Mouse (Mus musculus) hindbrain, embryonic 10.5 days (tissue): Measurements from ENCODE around the gene Zfp985. TPM values are rescaled to one million over a fixed set of nuclear protein-coding genes. Genes with fewer than 3 reads are reported as not detected.
"Not testable (repeated sequence)": the region's sequence is repeated elsewhere in the genome, so short reads cannot be mapped to it uniquely, and the experiment has no call there.

Experiments used
- DNase-seq: peaks from one replicate; pipeline ENCODE4 v3.0.0-alpha.2; 2017; ENCODE audit warnings: low spot score
- H3K27ac ChIP-seq: fragments of 300-500 bp; sonication (generic); 2 replicates; pipeline ENCODE4 v1.5.1; 2016; ENCODE audit warnings: mild to moderate bottlenecking, moderate library complexity
- H3K27me3 ChIP-seq: fragments of 300-500 bp; sonication (generic); 2 replicates; pipeline ENCODE4 v1.6.1; 2016; ENCODE audit warnings: mild to moderate bottlenecking; ENCODE audit not compliant: poor library complexity, insufficient read depth, severe bottlenecking
- H3K36me3 ChIP-seq: fragments of 300-500 bp; sonication (generic); 2 replicates; pipeline ENCODE4 v1.6.1; 2016; ENCODE audit warnings: mild to moderate bottlenecking, moderate library complexity
- H3K4me1 ChIP-seq: fragments of 300-500 bp; sonication (generic); replicated peaks from 2 replicates; pipeline ENCODE4 v1.6.1; 2016; ENCODE audit warnings: mild to moderate bottlenecking
- H3K4me3 ChIP-seq: fragments of 300-500 bp; sonication (generic); 2 replicates; pipeline ENCODE4 v1.5.1; 2016; ENCODE audit warnings: mild to moderate bottlenecking, moderate library complexity
- H3K9me3 ChIP-seq: fragments of 300-500 bp; sonication (generic); 2 replicates; pipeline ENCODE4 v1.6.1; 2016; ENCODE audit warnings: mild to moderate bottlenecking, moderate library complexity
- WGBS: fragments of 180-500 bp; shearing (Covaris S2); methylation state at CpG from one replicate; pipeline ENCODE4 v1.1.7; 2016; 5-methylcytosine and 5-hydroxymethylcytosine counted together
- polyA plus RNA-seq: library from polyadenylated mRNA; unstranded; fragments of >200 nt; fragmentation: Nextera tagmentation; extraction: Ambion mirVana; gene quantifications from 2 replicates; pipeline ENCODE4 v1.2.1, GENCODE M21; 2016

Gene Zfp985
- polyA plus RNA-seq, 1 experiment from 2014 or later: 0.05 TPM

DNA sequence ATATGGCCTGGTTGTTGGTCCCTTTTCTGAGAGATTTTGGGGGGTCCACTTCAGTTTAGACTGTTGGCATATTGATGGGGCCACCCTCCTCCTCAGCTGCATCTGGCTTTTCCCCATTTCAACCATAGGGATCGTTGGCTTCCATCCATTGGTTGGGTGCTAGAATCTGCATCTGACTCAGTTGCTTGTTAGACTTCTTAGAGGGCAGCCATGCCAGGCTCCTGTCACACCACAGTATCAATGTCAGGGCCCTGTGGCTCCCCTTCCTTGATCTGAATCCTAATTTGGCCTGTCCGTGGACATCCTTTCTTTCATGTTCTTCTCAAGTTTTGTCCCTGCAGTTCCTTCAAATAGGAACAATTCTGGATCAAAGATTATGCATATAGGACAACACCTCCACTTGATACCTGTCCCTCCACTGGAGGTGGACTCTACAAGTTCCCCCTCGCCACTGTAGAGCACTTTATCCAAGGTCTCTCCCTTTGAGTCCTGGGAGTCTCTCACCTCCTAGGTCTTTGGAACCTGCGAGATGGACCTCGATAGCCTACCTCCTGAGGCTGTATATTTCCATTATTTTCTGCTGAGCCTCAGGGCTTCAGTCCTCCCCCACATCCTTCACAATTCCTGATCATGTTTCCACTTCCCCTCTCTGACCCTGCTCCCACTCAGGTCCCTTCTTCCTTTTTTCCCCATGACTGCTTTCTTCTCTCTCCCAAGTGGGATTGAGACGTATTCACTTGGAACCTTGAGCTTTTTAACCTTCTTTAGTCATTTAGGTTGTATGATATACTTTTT, 12.5 kb downstream of the Zfp985 start:
- WGBS: 73% methylated on average over 6 of the region's 6 CpGs
- DNase-seq: no peak
- H3K9me3 ChIP-seq: peaks cover 29% of the 10 kb centered on the region
- H3K36me3 ChIP-seq: no peaks in the 10 kb centered on the region
- no peaks in the 10 kb centered on the region for H3K4me1 ChIP-seq
- no peak overlapping the region for H3K4me3 ChIP-seq
- no peak overlapping the region for H3K27ac ChIP-seq
- H3K27me3 ChIP-seq: no peaks in the 10 kb centered on the region

DNA sequence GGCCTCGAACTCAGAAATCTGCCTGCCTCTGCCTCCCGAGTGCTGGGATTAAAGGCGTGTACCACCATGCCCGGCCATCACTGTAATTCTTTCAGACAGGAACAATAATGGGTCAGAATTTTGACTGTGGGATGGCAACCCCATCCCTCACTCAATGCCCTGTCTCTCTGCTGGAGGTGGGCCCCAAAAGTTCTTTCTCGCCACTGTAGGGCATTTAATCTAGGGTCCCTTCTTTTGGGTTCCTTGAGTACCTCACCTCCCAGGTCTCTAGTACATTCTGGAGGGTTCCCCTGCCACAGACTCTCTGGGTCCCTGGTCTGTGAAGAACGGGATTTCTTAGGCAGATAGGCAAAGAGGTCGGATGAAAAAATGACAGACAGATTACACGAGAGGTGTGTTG, 18.1 kb downstream of the Zfp985 start:
- WGBS: 90% methylated on average over 8 of the region's 8 CpGs
- not testable (repeated sequence) for H3K4me3 ChIP-seq, H3K27me3 ChIP-seq, DNase-seq, H3K27ac ChIP-seq, H3K4me1 ChIP-seq, H3K36me3 ChIP-seq
- H3K9me3 ChIP-seq: peaks cover 26% of the 10 kb centered on the region

DNA sequence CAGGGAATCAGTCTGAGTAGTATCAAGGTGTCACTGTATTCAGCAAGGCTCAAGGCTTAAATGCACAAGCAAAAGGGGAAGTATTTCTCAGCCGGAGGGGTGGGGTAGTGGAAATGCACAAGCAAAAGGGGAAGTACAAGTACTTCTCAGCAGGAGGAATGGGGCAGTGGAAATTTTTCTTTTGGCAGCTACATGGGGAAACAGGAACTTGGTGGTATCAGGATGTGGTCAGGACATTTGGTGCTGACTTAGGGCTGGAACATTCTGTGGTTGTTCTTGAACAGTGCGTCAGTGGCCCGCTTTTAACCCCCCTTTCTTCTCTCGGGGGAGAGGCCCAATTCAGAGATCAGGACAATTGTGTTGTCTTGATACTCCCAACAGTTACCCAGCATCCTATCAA, 26.3 kb downstream of the Zfp985 start:
- H3K36me3 ChIP-seq, H3K27ac ChIP-seq, H3K4me1 ChIP-seq, H3K27me3 ChIP-seq, DNase-seq, H3K4me3 ChIP-seq: not testable (repeated sequence)
- 89% methylated on average over 4 of the region's 4 CpGs for WGBS
- H3K9me3 ChIP-seq: peaks cover 28% of the 10 kb centered on the region

DNA sequence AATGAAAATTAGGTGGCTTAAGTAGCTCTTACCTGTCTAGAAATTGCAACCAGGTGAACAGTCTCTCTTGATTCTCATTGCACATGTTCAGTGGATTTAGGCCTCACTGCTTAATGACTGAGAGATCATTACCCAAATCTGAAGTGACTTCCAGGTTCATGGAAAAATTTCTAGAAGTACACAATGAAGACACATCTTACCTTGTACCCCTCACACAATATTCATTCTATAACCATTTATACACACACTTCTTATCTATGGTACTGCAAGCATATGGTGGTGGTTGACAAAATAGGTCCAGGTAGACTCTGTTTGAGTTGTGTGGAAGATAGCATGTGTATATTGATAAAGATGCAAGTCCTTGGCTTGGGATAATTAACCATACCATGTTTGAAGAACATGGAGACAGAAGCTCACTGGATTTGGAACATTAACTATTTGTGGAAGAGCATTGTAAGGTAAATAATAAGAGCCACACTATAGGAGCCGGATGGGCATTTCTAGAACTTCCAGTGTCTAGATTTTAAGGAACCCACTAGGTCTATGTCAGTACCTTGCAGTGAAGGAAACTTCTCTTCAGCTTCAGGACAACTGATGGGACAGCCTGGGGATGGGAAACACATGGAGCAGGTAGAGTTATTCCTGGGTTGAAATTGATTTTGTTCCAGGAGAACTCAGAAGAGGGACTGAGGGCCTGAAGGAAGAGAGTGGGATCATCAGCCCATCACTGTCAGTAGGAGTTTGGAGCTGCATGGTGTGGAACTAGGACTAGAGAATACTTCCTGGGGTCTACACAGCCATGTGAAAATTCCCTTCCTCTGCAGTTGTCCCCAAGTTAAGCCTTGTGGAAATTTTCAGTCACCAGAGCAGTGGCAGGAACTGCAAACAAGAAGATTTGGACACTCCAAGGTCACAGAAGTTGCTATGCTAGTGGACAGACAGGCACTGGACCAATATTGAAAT, 33.7 kb downstream of the Zfp985 start:
- no peaks in the 10 kb centered on the region for H3K27me3 ChIP-seq
- no peaks in the 10 kb centered on the region for H3K36me3 ChIP-seq
- H3K9me3 ChIP-seq: peaks cover 49% of the 10 kb centered on the region
- no peak overlapping the region for H3K27ac ChIP-seq
- no peak overlapping the region for H3K4me3 ChIP-seq
- WGBS: 69% methylated on average over 1 of the region's 1 CpGs
- no peak for DNase-seq
- no peaks in the 10 kb centered on the region for H3K4me1 ChIP-seq

DNA sequence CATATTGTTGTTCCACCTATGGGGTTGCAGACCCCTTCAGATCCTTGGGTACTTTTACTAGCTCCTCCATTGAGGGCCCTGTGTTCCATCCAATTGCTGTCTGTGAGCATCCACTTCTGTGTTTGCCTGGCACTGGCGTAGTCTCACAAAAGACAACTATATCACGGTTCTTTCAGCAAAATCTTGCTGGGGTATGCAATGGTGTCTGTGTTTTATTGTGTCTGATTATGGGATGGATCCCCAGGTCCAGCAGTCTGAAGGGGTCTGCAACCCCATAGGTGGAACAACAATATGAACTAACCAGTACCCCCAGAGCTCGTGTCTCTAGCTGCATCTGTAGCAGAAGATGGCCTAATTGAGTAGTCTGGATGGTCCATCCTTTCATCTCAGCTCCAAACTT, 41.6 kb downstream of the Zfp985 start:
- not testable (repeated sequence) for H3K4me1 ChIP-seq, H3K4me3 ChIP-seq, H3K27ac ChIP-seq, H3K36me3 ChIP-seq, DNase-seq, H3K27me3 ChIP-seq
- WGBS: 88% methylated on average over 3 of the region's 3 CpGs
- peaks cover 22% of the 10 kb centered on the region for H3K9me3 ChIP-seq

DNA sequence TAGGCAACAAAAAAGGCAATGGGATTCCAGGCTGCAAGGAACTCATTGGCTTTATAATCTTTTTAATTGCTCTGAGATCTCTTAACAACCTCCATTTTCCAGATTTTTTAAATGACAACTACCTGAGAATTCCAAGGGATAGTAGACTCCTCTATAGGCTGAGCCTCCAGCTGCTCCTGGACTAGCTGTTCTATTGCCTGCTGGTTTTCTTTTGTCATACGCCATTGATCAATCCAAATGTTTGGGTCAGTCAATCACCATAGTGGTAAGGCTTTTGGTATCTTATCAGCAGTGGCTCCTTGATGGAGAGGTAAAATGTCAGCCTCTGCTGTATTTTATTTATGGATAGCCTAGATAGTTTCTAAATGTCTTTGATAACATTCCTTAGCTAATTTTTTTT, 44.6 kb downstream of the Zfp985 start:
- Histone ChIP-seq H3K27me3 (no peaks in the 10 kb centered on the region), H3K36me3 (no peaks in the 10 kb centered on the region), H3K27ac (no peak overlapping the region), H3K9me3 (peaks cover 28% of the 10 kb centered on the region), H3K4me1 (no peaks in the 10 kb centered on the region), H3K4me3 (no peak overlapping the region)
- 54% methylated on average over 1 of the region's 1 CpGs for WGBS
- no peak for DNase-seq

DNA sequence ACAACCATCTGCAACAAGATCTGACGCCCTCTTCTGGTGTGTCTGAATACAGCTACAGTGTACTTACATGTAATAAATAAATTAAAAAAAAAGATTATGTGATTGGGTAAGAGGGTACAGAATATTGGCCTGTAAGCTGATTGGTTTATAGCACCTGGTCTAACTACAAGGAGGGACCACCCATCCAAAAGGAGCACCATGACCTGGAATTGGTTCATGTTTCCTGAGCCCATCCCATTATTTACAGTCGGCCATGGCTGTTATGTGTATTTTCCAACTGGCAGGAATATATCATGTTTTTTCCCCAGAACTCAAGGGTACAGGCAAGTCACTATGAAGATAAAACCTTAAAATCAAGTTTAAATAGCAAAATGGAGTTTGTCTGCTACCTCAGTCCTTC, 45.8 kb downstream of the Zfp985 start:
- peaks cover 29% of the 10 kb centered on the region for H3K9me3 ChIP-seq
- no peak overlapping the region for H3K4me3 ChIP-seq
- H3K4me1 ChIP-seq: no peaks in the 10 kb centered on the region
- WGBS: 57% methylated on average over 2 of the region's 2 CpGs
- H3K27me3 ChIP-seq: no peaks in the 10 kb centered on the region
- no peaks in the 10 kb centered on the region for H3K36me3 ChIP-seq
- no peak overlapping the region for H3K27ac ChIP-seq
- DNase-seq: no peak

DNA sequence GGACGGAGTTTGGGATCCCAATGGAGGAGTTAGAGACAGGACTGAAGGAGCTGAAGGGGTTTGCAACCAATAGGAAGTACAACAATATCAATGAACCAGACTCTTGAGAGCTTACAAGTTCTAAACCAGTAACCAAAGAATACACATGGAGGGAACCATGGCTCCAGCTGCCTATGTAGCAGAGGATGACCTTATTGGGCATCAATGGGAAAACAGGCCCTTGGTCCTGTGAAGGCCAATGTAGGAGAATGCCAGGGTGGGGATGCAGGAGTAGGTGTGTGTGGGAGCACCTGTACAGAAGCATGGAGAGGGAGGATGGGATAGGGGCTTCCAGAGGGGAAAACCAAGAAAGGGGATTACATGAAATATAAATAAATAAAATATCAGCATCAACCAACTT, 48.8 kb downstream of the Zfp985 start:
- no peak overlapping the region for H3K4me3 ChIP-seq
- H3K27ac ChIP-seq: no peak overlapping the region
- no peaks in the 10 kb centered on the region for H3K36me3 ChIP-seq
- H3K27me3 ChIP-seq: no peaks in the 10 kb centered on the region
- H3K4me1 ChIP-seq: no peaks in the 10 kb centered on the region
- WGBS: 51% methylated on average over 1 of the region's 1 CpGs
- peaks cover 27% of the 10 kb centered on the region for H3K9me3 ChIP-seq
- DNase-seq: no peak

DNA sequence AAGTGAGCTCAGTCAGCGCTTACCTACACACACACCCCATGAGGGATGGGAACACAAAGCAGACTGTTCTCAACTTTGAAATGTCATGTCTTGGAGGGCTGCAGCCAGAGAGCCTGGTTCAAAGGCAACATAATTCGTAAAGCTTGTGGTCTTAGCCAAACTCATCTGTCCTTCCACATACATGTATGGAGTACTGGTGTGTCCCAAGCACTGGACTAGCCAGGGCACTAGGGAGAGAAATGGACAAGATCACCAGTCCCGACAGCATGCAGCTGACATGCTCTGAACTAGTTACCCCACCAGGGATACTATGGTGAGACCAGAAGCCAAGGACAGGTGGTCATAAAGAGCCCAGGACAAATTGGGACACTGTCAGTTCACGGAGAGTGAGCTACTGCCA, 50.7 kb downstream of the Zfp985 start:
- H3K4me3 ChIP-seq: no peak overlapping the region
- H3K9me3 ChIP-seq: peaks cover 27% of the 10 kb centered on the region
- no peak for DNase-seq
- no peak overlapping the region for H3K27ac ChIP-seq
- no peaks in the 10 kb centered on the region for H3K4me1 ChIP-seq
- no peaks in the 10 kb centered on the region for H3K27me3 ChIP-seq
- 85% methylated on average over 4 of the region's 4 CpGs for WGBS
- no peaks in the 10 kb centered on the region for H3K36me3 ChIP-seq

DNA sequence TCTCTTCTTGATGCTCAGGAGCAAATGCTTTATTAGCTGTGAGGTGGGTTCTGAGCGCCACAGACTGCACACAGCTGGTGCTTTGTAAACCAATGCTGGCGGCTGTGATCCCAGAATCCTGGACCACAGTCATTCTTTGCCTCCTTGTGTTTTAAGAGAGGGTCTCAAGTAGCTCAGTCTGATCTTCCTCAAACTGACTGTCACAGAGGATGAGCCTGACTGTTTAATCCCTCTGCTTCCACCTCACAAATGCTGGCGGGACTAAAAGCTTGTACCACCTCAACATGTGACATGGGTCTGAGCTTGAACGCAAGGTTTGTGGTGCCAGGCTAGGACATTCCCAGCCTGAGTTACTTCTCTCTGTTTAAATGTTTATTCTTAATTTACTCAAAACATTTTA, 52.4 kb downstream of the Zfp985 start:
- no peak overlapping the region for H3K27ac ChIP-seq
- no peaks in the 10 kb centered on the region for H3K27me3 ChIP-seq
- no peaks in the 10 kb centered on the region for H3K36me3 ChIP-seq
- H3K4me1 ChIP-seq: no peaks in the 10 kb centered on the region
- no peak overlapping the region for H3K4me3 ChIP-seq
- no peak for DNase-seq
- WGBS: 81% methylated on average over 4 of the region's 4 CpGs
- peaks cover 18% of the 10 kb centered on the region for H3K9me3 ChIP-seq

DNA sequence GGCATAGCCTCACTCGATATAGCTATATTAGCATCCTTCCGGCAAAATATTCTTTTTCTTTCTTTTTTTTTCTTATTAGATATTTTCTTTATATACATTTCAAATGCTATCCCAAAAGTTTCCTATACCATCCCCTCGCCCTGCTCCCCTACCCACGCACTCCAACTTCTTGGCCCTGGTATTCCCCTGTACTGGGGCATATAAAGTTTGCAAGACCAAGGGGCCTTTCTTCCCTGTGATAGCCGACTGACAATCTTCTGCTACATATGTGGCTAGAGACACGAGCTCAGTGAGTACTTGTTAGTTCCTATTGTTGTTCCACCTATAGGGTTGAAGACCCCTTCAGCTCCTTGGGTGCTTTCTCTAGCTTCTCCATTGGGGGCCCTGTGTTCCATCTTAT, 53.4 kb downstream of the Zfp985 start:
- H3K4me3 ChIP-seq, H3K27ac ChIP-seq, H3K36me3 ChIP-seq, H3K27me3 ChIP-seq, DNase-seq, H3K4me1 ChIP-seq: not testable (repeated sequence)
- H3K9me3 ChIP-seq: peaks cover 18% of the 10 kb centered on the region
- WGBS: 86% methylated on average over 6 of the region's 6 CpGs

DNA sequence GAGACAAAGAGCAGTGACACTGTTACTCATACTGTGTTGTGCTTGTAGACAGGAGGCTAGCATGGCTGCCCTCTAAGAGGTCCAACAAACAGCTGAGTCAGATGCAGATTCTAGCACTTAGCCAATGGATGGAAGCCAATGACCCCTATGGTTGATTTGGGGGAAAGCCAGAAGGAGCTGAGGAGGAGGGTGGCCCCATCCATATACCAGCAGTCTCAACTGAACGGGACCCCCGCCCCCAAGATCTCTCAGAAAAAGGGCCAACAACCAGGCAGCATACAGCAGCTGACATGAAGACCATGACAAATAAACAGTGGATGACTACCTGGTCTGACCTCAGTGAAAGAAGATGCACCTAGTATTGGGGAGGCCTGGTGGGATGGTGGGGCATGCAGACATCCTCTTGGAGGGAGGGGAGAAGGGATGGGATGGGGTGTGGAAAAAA, 80.8 kb downstream of the Zfp985 start:
- H3K4me1 ChIP-seq, H3K27me3 ChIP-seq, H3K4me3 ChIP-seq, H3K9me3 ChIP-seq, DNase-seq, H3K27ac ChIP-seq, H3K36me3 ChIP-seq: not testable (repeated sequence)
- WGBS: no CpG with 5 or more reads among the region's 2 CpGs
